8 mouse cellular contexts compared by ENCODE assay signal in the genomic region with DNA sequence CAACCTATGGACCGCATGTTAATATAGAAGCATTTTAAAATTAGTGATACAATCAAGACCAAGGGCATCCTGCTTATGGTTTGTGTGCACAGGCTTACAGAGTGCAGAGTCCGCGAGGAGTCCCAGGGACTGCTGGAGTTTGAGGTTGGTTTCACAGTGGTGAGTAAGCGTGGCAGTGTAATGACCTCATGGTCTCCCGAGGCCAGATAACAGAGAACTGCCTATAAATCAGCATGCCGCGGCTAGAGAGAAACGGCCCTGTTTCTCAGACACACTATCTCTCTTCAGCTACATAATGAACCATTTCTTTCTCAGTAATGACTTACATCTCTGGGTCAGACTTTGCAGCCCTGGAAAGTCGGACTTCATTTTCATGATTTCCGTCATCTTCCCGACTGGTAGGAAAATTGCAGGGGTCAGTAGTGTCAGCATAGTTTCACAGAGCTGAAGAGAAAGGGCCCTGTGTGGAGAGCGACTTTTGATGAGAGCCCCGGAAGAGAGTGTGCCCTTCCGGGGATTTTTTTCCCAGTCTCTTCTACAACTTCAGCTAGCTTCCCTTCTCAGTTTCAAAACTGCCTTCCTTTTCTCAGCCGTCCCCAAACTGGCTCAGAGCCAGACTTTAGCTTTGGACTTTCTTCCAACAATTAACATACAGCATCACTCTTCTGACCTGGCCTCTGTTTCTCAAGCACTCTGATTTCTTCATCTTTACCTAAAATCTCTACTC. TPM values are rescaled to one million over a fixed set of nuclear protein-coding genes. Genes with fewer than 3 reads are reported as not detected.
DNase-seq lines count a peak whose midpoint lies in the region; ATAC-seq and TF ChIP-seq lines count a peak whose summit lies in the region.

No protein-coding gene starts in this region.

- H3K9ac ChIP-seq in intestine, embryonic 16.5 days (ENCODE audit: low read depth, low read length): peak overlapping the region; percentile 30; the same call in 1 of the 2 replicates

- H3K4me1 ChIP-seq in intestine, embryonic 16.5 days (ENCODE audit: control insufficient read depth, insufficient read depth, low read length): peaks cover 15% of the 10 kb centered on the region
- H3K4me1 ChIP-seq in cerebellum, adult 2 months (ENCODE audit: control insufficient read depth, insufficient read depth, low read length): no peaks in the 10 kb centered on the region

- H3K36me3 ChIP-seq in intestine, embryonic 16.5 days (ENCODE audit: control insufficient read depth, insufficient read depth, low read length): no peaks in the 10 kb centered on the region

- WGBS in intestine, embryonic 16.5 days: 15% methylated on average over 15 of the region's 15 CpGs
- WGBS in cerebellum, adult 2 months: 49% methylated on average over 15 of the region's 15 CpGs

- peak; percentile 53 for DNase-seq in urinary bladder, postnatal 14 days (ENCODE audit: low spot score)
- no peak for DNase-seq in urinary bladder, adult 2 months (ENCODE audit: low spot score)
- DNase-seq in gastrocnemius, postnatal 4 days (ENCODE audit: low spot score in 2 of 2): peak; percentile 21 to 53
- DNase-seq in lung, postnatal 36 days: peak; percentile 10
- DNase-seq in right cerebral cortex, postnatal 4 days: no peak
- DNase-seq in thymus, postnatal 0 days (ENCODE audit: low spot score): no peak
- DNase-seq in cerebellum, adult 2 months: no peak

- H3K27me3 ChIP-seq in intestine, embryonic 16.5 days (replicated peaks; ENCODE audit: control insufficient read depth, insufficient read depth, low read length): no peaks in the 10 kb centered on the region
- no peaks in the 10 kb centered on the region for H3K27me3 ChIP-seq in cerebellum, adult 2 months (ENCODE audit: control insufficient read depth, insufficient read depth, low read length)

- TF ChIP-seq POLR2A in cerebellum, adult 2 months (IDR thresholded peaks at IDR 0.05; ENCODE audit: borderline replicate concordance, insufficient read depth, low read length): no peak

- peak overlapping the region; percentile 34 for H3K27ac ChIP-seq in intestine, embryonic 16.5 days (ENCODE audit: low read length)
- no peak overlapping the region for H3K27ac ChIP-seq in cerebellum, adult 2 months (ENCODE audit: insufficient read depth, low read length)

- H3K9me3 ChIP-seq in intestine, embryonic 16.5 days (ENCODE audit: control insufficient read depth, low read length): no peaks in the 10 kb centered on the region

- H3K4me2 ChIP-seq in intestine, embryonic 16.5 days (ENCODE audit: low read depth, low read length): peak overlapping the region; percentile 49

- TF ChIP-seq CTCF in cerebellum, adult 2 months (IDR thresholded peaks at IDR 0.05; ENCODE audit: borderline replicate concordance, insufficient read depth, low read depth, low read length): no peak

- peak overlapping the region; percentile 25 for H3K4me3 ChIP-seq in intestine, embryonic 16.5 days (ENCODE audit: low read length)
- H3K4me3 ChIP-seq in cerebellum, adult 2 months (replicated peaks; ENCODE audit: insufficient read depth, low read depth, low read length): no peak overlapping the region

- ATAC-seq in intestine, embryonic 16.5 days: peak; percentile 98

RNA-seq across cellular contexts. Expression of a gene that starts 2.3 kb away (rescaled TPM):
- polyA plus RNA-seq in urinary bladder, adult 2 months (2012; rRNA removed): 320 and 394 TPM in 2 replicates
- total RNA-seq in gastrocnemius, postnatal 4 days (2021): 1,000 to 10,000 TPM; 1,491 to 1,618 TPM
- 110 and 116 TPM in 2 replicates for polyA plus RNA-seq in intestine, embryonic 16.5 days (2015; fragmentation: Nextera tagmentation; extraction: Ambion mirVana)
- 55.3 and 73.6 TPM in 2 replicates for polyA plus RNA-seq in thymus, postnatal 0 days (2015; fragmentation: Nextera tagmentation; extraction: Ambion mirVana)
- polyA plus RNA-seq in cerebellum, adult 2 months (2012; rRNA removed): 1.0 and 1.1 TPM in 2 replicates

Comparison
In these comparisons a context has a peak if more than half of its experiments do, and no peak if none do; other contexts are left out.
1. DNase-seq: peak in urinary bladder, postnatal 14 days (single experiment), gastrocnemius, postnatal 4 days (2 of 2) and lung, postnatal 36 days (single experiment); none in urinary bladder, adult 2 months (single experiment), right cerebral cortex, postnatal 4 days (single experiment), thymus, postnatal 0 days (single experiment) and cerebellum, adult 2 months (0 of 2).
2. RNA of a gene that starts 2.3 kb away (polyA plus RNA-seq): 320 to 394 TPM in urinary bladder, adult 2 months, 110 to 116 TPM in intestine, embryonic 16.5 days and 55.3 to 73.6 TPM in thymus, postnatal 0 days; 1.0 to 1.1 TPM in cerebellum, adult 2 months; every median in the first group is over 10 times any median in the second.